Mouse (Mus musculus): Measurements from ENCODE around the gene Snx10.

Snx10 gene

DNA sequence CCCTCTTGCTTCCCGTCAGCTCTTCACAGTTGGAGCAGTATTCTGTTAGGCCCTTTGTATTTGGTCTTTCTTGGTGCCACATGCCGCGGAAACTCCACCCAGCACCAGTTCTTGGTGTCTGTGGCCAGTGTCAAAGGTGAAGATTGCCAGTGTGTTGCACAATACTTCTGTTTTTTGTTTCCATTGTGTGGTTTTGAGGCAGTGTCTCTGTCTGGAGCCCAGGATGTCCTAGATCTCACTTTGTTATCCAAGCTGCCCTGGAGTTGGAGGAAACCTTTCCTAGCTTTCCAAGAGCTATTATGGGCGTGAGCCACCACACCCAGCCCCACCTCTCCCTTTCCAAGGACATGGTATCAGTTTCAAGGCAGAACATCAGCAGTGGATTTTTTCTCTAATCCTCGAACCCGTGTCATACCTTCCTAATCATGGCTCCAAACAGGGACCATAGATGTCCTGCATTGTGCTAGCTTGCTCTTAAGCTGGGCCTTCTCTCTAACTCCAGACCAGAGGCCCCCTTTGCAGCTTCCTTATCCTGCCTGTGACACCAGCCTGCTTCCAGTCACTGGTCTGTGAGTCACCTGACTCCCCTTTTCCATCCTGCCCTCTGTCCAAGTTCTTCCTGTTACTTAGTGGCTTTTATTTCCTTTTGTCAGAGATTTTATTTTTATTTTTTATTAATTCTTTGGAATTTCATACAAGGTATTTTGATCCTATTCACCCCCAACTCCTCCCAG lies 9.9 kb downstream of the Snx10 start:
- DNase-seq, result no peak

GRCm38 (mm10) chr6:51535571-51535970 lies 11.9 kb downstream of the Snx10 start:
- no peak for DNase-seq

DNA sequence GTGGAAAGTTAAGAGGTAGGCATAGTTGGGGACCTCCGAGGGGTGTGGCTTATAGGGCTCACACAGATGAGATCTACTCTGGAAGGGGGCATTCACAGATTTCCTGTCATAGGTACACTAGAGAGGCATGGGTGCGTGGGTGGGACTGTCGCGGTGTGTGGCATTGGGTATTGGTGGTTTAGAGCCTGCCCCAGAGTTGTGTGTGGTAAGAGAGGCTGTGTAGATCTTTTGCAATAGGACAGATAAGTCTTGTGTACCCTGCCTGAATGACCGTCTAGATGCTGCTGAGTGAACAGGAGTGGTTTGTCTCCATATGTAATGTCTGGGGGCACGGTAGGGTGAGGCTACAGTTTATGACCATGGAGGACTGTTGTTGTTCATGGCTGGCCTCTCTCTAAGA lies 16.8 kb downstream of the Snx10 start:
- no peak for DNase-seq

DNA sequence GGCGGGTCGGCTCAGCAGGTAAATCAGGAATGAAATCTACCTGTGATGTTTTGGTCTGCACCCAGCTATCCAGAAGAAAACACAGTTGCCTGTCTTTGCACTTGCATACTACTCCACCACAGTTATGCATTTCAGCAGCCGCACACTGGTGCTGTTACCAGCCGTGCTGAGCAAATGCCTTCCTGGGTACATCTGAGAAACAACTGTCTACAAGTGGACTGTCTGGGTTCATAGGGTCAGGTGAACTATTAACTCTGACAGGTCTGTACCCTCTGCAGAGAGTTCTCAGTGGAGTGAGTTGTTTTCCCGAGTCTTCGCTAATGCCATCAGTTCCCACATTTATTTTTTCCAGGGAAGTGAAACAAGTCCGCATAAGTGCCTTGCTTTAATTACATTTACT lies 17.7 kb downstream of the Snx10 start:
- DNase-seq, result no peak

GRCm38 (mm10) chr6:51542147-51542546 lies 18.4 kb downstream of the Snx10 start:
- no peak for DNase-seq

DNA sequence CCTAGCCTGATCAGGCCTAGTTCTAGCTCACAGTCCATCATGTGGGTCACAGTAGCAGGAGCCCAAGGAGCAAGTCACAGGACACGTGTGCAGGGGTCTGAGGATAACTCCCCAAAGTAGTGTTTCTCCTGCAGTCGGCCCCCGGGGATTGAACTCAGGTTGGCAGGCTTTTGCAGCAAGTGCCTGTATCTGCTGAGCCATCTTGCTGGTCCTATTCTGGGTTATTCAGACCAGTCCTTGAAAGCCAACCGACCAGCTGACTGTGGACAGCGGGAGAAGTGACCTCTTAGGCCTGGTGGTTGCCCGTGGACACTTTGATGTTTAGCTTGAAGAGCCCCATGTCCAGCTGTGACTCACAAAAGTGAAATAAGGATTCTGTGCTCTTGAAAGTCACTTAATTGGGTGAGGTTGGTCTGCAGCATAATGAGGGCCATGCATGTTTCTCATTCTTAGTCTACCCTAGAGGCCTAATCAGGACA lies 20.0 kb downstream of the Snx10 start:
- no peak for DNase-seq

GRCm38 (mm10) chr6:51544118-51544681 lies 20.5 kb downstream of the Snx10 start:
- DNase-seq, result no peak

DNA sequence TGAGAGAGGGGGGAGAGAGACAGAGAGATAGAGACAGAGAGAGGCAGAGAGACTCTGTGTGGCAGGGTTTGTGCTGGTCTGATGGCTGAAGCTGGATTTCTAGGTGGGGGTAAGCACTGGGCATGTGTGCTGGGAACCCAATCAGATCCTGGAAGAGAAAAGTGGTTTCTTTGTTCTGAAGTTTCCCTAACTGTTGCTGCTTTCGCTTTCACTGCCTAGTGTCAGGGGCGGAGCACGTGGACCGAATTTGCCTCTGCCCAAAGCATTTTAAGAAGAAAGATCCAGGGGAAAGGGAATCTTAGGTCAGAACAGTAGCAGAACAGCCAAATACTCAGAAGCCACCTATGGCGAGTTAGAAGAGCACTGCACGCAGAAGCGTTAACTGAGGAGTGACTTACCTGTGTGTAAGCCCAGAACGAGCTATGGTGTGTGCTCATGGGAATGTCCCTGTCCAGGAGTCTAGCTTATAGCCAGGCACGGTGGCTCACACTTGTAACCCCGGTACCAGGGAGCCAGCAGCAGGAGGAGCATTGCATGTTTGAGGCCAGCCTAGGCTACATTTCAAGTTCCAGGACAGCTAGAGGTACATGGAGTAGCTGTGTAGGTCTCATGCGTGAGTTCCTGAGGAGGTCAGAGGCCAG lies 21.6 kb downstream of the Snx10 start:
- DNase-seq, result no peak

- DNase-seq, result no peak
These were observed 22.4 kb downstream of the Snx10 start for GRCm38 (mm10) chr6:51546085-51546484.

DNA sequence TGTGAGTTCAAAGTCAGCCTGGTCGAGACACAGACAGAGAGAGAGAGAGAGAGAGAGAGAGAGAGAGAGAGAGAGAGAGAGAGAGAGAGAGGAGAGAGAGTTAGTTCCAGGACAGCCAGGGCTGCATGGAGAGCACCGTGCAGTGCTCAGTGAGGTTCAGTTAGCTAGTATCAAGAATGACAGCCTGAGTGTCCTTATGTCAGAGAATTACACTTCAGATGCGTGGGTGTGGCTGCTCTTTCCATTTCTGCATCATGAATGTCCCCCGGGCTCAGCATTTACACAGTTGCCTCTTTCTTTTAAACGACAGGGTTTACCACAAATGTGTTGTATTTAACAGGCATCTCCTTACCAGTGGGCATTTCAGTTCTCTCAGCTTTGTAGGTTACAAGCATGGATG lies 25.1 kb downstream of the Snx10 start:
- DNase-seq, result no peak

- no peak for DNase-seq
These were observed 27.6 kb downstream of the Snx10 start for GRCm38 (mm10) chr6:51551267-51551802.

GRCm38 (mm10) chr6:51556562-51556961 lies 32.9 kb downstream of the Snx10 start:
- no peak for DNase-seq

- no peak for DNase-seq
These were observed 34.6 kb downstream of the Snx10 start for GRCm38 (mm10) chr6:51558311-51558710.

DNA sequence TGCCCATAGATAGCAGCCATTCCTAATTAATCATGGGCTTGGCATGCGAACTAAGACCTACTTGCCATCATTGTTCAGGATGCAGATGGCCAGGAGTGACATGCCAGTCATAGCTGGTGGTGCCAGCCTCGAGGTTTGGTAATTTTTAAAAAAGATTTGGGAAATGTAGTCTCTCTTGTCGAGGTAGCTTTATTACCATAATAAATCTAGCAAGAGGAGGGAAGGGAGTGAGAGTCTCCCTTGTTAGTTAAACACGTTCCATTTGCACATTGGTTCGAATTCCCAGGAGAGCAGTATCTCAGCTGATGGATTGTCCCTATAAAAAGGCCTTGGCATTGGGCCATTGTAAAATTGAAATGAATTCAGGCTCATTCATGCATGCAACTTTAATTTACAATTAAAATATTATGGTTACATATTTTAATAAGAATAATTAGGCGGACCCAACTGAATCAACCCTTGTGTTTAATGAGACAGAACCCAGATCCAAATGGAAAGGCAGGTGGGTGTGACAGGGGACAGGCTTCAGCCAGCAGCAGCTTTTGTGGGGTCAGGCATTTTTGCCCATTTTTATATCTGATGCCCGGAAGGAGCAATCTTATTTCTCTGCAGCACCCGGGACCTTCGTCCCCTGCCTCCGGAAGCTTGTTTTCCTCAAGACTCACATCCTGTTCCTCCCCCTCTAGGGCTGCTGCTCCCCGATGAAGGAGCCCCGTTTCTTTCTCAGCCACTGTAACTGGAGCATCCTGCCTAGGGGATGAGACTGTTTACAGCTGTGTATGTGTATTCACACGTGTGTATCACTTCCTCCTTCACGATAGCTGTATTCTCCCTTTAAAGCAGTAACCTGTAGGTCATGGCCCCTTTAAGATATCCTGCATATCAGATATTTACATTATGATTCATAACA lies 43.3 kb downstream of the Snx10 start:
- peak; percentile 48 to 57 for DNase-seq

DNA sequence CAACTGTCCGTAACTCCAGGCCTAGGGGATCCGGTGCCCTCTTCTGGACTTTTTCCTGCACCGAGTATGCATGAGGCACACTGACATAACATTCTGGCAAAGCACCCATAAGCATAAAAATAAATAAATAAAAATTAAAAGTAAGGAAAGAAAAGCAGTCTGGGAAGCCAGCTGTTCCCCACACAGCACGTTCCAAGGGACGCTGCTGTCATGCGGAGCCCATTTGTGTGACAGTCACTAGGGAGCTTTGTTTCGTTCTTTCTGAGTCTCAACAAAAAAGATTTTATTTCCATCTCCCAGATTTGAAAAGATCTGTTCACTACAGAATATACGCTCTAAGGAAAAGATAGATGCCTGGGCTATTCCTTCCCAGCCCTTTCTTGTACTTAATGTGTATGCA lies 45.4 kb downstream of the Snx10 start:
- no peak for DNase-seq

DNA sequence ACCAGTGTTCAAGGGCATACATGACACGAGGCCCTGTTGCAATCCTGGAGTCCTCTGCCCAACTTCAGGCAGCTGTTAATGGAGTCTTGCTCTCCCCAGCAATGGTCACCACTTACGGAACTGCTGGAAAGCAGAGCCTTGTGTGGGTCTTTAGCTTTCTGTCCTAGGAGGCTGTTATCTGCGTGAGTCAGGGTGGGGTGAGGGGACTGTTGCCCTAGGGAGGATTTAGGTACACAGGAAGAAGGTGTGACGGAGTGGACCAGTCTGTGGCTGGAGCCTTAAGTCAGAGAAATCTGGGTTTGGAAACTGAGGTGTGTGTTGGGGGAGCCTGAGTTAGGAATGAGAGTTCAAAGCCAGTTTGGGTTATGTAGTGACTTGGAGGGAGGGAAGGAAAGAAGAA lies 49.4 kb downstream of the Snx10 start:
- no peak for DNase-seq

DNA sequence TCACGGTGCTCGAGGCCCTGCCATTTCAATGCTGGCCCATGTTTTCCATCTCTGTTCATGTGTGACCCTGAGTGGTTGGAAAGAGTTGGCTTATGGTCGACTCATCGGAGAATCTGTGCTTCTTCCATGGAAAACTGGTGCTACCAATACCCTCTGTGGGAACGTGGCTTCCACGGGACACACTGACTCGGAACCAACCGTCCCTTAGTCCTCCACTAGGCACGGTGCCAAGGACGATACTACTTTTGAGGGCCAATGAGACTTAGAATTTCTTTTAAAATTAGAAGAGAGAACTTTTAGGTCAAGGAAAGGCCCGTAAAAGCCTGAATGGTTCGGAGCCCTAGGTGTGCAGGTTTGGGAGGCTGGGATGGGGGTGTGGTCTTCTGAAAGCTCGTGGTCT lies 50.4 kb downstream of the Snx10 start:
- DNase-seq, result no peak

GRCm38 (mm10) chr6:51578415-51578814 lies 54.7 kb downstream of the Snx10 start:
- no peak for DNase-seq

DNA sequence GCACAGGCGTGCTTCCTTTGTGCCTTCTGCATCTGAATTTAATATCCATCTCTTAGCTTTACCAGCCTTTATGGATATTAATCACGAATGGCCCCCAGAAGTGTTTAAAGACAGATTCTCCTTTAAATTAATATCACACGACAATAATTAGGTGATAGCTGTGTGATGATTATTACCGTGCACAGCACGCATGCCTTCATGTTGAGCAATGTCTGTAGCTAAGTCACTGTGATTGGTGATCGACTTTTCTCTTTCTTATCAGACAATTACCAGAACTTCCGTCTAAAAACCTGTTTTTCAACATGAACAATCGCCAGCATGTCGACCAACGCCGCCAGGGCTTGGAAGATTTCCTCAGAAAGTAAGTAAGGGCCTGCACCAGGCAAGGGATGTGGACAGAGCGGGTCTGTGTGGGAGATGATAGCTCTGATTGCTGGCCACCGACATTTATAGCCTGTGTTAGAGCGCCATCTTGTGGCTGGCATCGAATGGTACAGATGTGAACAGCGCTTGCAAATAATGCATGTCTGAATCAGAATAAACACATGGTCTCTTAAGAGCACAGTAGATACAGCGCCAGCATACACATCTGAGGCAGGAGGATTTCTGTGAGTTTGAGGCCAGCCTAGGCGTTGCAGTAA lies 56.5 kb downstream of the Snx10 start:
- peak; percentile 93 to 94 for DNase-seq

DNA sequence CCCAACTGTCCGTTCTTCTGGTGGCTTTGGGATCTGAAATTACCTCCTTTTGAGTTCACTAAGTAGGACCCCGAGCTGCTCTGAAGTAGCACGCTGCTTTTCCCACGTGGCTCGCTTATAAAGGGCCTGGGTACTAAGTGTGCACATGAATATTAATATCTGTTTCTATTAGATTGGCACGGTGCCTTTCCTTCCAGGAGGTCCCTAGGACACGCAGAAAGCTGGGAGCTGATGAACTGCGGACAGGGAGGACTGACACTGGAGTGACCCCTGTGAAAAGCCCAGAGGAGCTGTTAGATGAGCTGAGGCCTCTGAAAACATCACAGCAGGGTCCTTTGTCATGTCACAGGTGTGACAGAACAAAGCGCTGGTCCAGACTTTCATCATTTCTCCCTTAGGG lies 57.7 kb downstream of the Snx10 start:
- DNase-seq, result no peak

DNA sequence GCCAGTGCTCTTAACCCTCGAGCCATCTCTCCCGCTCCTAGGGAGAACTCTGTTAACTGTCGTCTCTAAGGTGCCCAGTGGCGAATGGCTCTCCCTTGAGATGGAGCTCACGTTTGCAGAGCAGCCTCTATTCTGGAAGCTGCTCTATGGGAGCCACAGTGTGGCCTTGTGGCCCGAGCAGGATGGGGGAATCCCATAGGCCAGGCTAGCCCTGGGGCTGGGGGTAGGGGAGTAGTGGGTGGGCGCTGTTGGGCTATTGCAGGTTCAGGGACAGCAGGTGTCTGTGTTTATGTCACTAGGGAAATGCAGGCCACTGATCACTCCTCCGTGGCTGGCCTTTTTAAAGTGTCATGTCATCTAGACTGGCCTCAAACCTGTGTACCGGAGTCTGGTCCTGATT lies 58.4 kb downstream of the Snx10 start:
- DNase-seq, result no peak

- DNase-seq, result peak; percentile 87
These were observed 62.3 kb downstream of the Snx10 start for GRCm38 (mm10) chr6:51585980-51586379.

All from cerebellum, postnatal 14 days (tissue).